Mouse (Mus musculus): ENCODE data around the gene Fam189a2. TPM values are rescaled to one million over a fixed set of nuclear protein-coding genes. Genes with fewer than 3 reads are reported as not detected.

The Fam189a2 gene
- polyA plus RNA-seq (2015; fragmentation: Nextera tagmentation; extraction: Ambion mirVana) = 0.03 TPM in 1 of 2 replicates, not detected in the other

DNA sequence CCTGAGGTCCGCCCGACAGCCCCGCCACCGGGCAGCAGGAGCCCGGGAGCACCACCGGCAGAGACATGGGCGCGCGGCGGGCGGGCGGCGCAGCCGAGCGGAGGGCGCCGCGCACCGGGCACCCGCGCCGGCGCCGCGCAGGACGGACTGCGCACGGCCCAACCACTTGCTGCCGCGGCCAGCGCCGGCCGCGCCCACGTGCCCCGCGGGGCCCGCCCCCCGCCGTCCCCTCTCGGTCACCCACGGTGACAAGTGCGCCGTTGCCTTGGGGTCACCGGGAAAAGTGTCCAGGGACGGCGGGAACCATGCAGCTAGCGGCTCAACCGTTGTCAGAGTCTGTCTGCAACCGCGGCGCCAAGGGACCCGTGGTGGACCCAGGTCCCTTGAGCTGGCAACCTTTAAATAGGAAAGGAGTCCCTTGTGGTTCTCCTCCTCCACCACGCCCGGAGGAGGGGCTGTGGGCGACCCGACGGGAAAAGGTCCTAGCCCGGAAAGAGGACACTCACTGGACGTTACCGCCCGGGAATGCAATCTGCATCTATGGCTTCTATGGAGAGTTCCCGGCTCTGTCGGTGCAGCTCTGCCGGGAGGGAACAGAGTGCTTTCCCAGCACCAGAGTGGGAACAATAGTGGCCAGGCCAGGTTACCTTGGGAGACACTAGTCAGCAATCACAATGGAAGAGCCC lies at the start of gene Fam189a2:
Gene Fam189a2, minus strand, starts transcription at position 149 of the 686 bp plus-strand sequence.
- H3K4me3 ChIP-seq (replicated peaks) = peak within 1 kb of the TSS; percentile 48
- 1% methylated on average over 55 of the region's 65 CpGs for WGBS (ENCODE audit: insufficient replicate concordance)
- H3K9me3 ChIP-seq (replicated peaks) = no peaks in the 10 kb centered on the region
- peak; percentile 47 for ATAC-seq (ENCODE audit: insufficient read depth)
- no peak within 1 kb of the TSS for H3K27ac ChIP-seq (replicated peaks)
- H3K36me3 ChIP-seq (replicated peaks) = no peaks in the 10 kb centered on the region
- peaks cover 65% of the 10 kb centered on the region for H3K27me3 ChIP-seq
- no peak within 1 kb of the TSS for H3K9ac ChIP-seq
- H3K4me1 ChIP-seq (replicated peaks) = no peaks in the 10 kb centered on the region
- H3K4me2 ChIP-seq = peak within 1 kb of the TSS; percentile 67

DNA sequence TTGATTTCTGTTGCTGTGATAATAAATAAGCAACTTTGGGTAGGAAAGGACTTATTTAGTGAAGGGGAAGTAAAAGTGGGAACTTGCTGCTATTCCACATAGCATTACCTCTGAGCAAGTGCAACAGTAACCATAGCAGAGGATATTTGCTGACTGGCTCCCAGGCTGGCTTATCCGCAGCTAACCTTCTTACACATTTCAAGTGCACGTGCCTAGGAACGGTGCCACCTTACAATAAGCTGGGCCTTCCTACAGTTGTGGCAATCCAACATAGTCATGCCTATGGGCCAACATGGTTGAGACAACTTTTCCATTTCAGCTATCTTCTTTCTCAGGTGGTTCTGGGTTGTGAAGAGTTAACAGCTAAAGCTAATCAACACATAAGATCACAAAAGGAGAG lies 46.8 kb upstream of the Fam189a2 start:
- Histone ChIP-seq H3K4me3 (replicated peaks) (no peak overlapping the region), H3K36me3 (replicated peaks) (no peaks in the 10 kb centered on the region), H3K9me3 (replicated peaks) (no peaks in the 10 kb centered on the region), H3K27ac (replicated peaks) (no peak overlapping the region), H3K27me3 (no peaks in the 10 kb centered on the region), H3K4me2 (no peak overlapping the region), H3K4me1 (replicated peaks) (no peaks in the 10 kb centered on the region), H3K9ac (no peak overlapping the region)
- 78% methylated on average over 3 of the region's 3 CpGs for WGBS (ENCODE audit: insufficient replicate concordance)
- no peak for ATAC-seq (ENCODE audit: insufficient read depth)

- no peak overlapping the region for H3K27ac ChIP-seq (replicated peaks)
- no peaks in the 10 kb centered on the region for H3K36me3 ChIP-seq (replicated peaks)
- WGBS (ENCODE audit: insufficient replicate concordance) = 66% methylated on average over 7 of the region's 7 CpGs
- no peak overlapping the region for H3K4me3 ChIP-seq (replicated peaks)
- no peak overlapping the region for H3K9ac ChIP-seq
- no peaks in the 10 kb centered on the region for H3K9me3 ChIP-seq (replicated peaks)
- ATAC-seq (ENCODE audit: insufficient read depth) = no peak
- H3K4me2 ChIP-seq = no peak overlapping the region
- H3K27me3 ChIP-seq = no peaks in the 10 kb centered on the region
- no peaks in the 10 kb centered on the region for H3K4me1 ChIP-seq (replicated peaks)
These were observed 45.7 kb upstream of the Fam189a2 start for GRCm38 (mm10) chr19:24076536-24076935.

GRCm38 (mm10) chr19:24075927-24076326 lies 45.1 kb upstream of the Fam189a2 start:
- no peaks in the 10 kb centered on the region for H3K36me3 ChIP-seq (replicated peaks)
- WGBS (ENCODE audit: insufficient replicate concordance) = 64% methylated on average over 8 of the region's 8 CpGs
- H3K27me3 ChIP-seq = no peaks in the 10 kb centered on the region
- H3K4me2 ChIP-seq = no peak overlapping the region
- no peak overlapping the region for H3K27ac ChIP-seq (replicated peaks)
- no peak overlapping the region for H3K9ac ChIP-seq
- no peak overlapping the region for H3K4me3 ChIP-seq (replicated peaks)
- no peak for ATAC-seq (ENCODE audit: insufficient read depth)
- no peaks in the 10 kb centered on the region for H3K4me1 ChIP-seq (replicated peaks)
- no peaks in the 10 kb centered on the region for H3K9me3 ChIP-seq (replicated peaks)

DNA sequence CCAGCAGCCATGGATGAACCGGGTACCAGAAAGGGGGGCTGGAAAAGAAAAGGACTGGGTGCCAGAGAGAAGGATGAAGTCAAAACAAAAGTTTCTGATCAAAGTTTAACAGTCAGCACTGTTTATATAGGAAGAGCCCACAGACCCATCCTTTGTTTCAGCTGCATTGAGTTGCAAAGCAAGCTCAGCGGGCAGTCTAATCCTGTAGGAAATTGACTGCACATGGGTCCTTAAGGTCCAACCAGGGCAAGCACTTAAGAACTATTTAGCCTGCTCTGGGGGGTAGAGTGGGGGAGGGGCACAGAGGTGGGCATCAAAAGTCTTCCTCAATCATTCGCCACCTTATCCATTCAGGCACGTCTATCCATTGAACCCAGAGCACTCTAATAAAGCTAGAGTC lies 42.3 kb upstream of the Fam189a2 start:
- ATAC-seq (ENCODE audit: insufficient read depth) = no peak
- no peaks in the 10 kb centered on the region for H3K4me1 ChIP-seq (replicated peaks)
- no peaks in the 10 kb centered on the region for H3K27me3 ChIP-seq
- H3K4me2 ChIP-seq = no peak overlapping the region
- no peak overlapping the region for H3K27ac ChIP-seq (replicated peaks)
- 59% methylated on average over 4 of the region's 4 CpGs for WGBS (ENCODE audit: insufficient replicate concordance)
- H3K9me3 ChIP-seq (replicated peaks) = no peaks in the 10 kb centered on the region
- H3K4me3 ChIP-seq (replicated peaks) = no peak overlapping the region
- H3K9ac ChIP-seq = no peak overlapping the region
- no peaks in the 10 kb centered on the region for H3K36me3 ChIP-seq (replicated peaks)

DNA sequence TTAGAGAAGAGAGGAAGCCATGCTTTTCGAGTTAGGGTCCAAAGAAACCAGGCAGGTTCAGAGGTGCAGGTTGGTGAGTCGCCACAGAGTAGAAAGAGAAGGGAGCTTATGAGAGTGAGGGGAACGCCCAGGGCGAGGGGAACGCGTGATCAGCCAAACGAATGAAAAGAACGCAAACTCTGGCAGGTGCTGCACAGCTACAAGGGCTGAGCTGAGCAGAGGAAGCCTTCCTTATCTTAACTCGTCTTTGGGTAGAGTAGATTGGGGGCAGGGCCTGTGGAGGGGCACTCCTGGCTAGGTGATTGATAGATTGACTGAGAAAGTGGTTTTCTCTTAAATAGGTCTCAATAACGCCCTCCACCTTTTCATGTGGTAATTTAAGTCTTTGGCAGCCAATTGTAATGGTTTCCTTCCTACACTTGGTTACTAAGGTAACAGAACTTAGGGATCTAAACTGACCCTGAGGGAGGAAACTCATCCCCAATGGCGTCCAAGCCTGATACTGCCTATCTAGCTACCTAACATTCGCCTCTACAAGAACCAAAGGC lies 33.6 kb upstream of the Fam189a2 start:
- Histone ChIP-seq H3K4me2 (no peak overlapping the region), H3K27ac (replicated peaks) (no peak overlapping the region), H3K4me1 (replicated peaks) (no peaks in the 10 kb centered on the region), H3K36me3 (replicated peaks) (no peaks in the 10 kb centered on the region), H3K9me3 (replicated peaks) (no peaks in the 10 kb centered on the region), H3K9ac (no peak overlapping the region), H3K4me3 (replicated peaks) (no peak overlapping the region), H3K27me3 (no peaks in the 10 kb centered on the region)
- WGBS (ENCODE audit: insufficient replicate concordance) = 35% methylated on average over 12 of the region's 12 CpGs
- ATAC-seq (ENCODE audit: insufficient read depth) = no peak

- H3K4me2 ChIP-seq = no peak overlapping the region
- H3K36me3 ChIP-seq (replicated peaks) = no peaks in the 10 kb centered on the region
- no peak overlapping the region for H3K9ac ChIP-seq
- H3K27me3 ChIP-seq = no peaks in the 10 kb centered on the region
- WGBS (ENCODE audit: insufficient replicate concordance) = 50% methylated on average over 4 of the region's 4 CpGs
- no peak for ATAC-seq (ENCODE audit: insufficient read depth)
- no peaks in the 10 kb centered on the region for H3K9me3 ChIP-seq (replicated peaks)
- H3K4me1 ChIP-seq (replicated peaks) = no peaks in the 10 kb centered on the region
- no peak overlapping the region for H3K27ac ChIP-seq (replicated peaks)
- H3K4me3 ChIP-seq (replicated peaks) = no peak overlapping the region
These were observed 32.8 kb upstream of the Fam189a2 start for GRCm38 (mm10) chr19:24063585-24063984.

- WGBS (ENCODE audit: insufficient replicate concordance) = 62% methylated on average over 8 of the region's 8 CpGs
- Histone ChIP-seq H3K27me3 (no peaks in the 10 kb centered on the region), H3K9ac (no peak overlapping the region), H3K27ac (replicated peaks) (no peak overlapping the region), H3K4me2 (no peak overlapping the region), H3K4me3 (replicated peaks) (no peak overlapping the region), H3K9me3 (replicated peaks) (no peaks in the 10 kb centered on the region), H3K4me1 (replicated peaks) (no peaks in the 10 kb centered on the region), H3K36me3 (replicated peaks) (no peaks in the 10 kb centered on the region)
- no peak for ATAC-seq (ENCODE audit: insufficient read depth)
These were observed 28.0 kb upstream of the Fam189a2 start for GRCm38 (mm10) chr19:24058851-24059250.

GRCm38 (mm10) chr19:24058021-24058420 lies 27.2 kb upstream of the Fam189a2 start:
- Histone ChIP-seq H3K9ac (no peak overlapping the region), H3K4me2 (no peak overlapping the region), H3K9me3 (replicated peaks) (no peaks in the 10 kb centered on the region), H3K36me3 (replicated peaks) (no peaks in the 10 kb centered on the region), H3K27ac (replicated peaks) (no peak overlapping the region), H3K27me3 (no peaks in the 10 kb centered on the region), H3K4me1 (replicated peaks) (no peaks in the 10 kb centered on the region), H3K4me3 (replicated peaks) (no peak overlapping the region)
- no peak for ATAC-seq (ENCODE audit: insufficient read depth)
- 37% methylated on average over 5 of the region's 5 CpGs for WGBS (ENCODE audit: insufficient replicate concordance)

- WGBS (ENCODE audit: insufficient replicate concordance) = 77% methylated on average over 1 of the region's 1 CpGs
- Histone ChIP-seq H3K9ac (no peak overlapping the region), H3K4me1 (replicated peaks) (no peaks in the 10 kb centered on the region), H3K4me2 (no peak overlapping the region), H3K36me3 (replicated peaks) (no peaks in the 10 kb centered on the region), H3K9me3 (replicated peaks) (no peaks in the 10 kb centered on the region), H3K27ac (replicated peaks) (no peak overlapping the region), H3K27me3 (no peaks in the 10 kb centered on the region), H3K4me3 (replicated peaks) (no peak overlapping the region)
- ATAC-seq (ENCODE audit: insufficient read depth) = no peak
These were observed 26.1 kb upstream of the Fam189a2 start for GRCm38 (mm10) chr19:24056880-24057279.

DNA sequence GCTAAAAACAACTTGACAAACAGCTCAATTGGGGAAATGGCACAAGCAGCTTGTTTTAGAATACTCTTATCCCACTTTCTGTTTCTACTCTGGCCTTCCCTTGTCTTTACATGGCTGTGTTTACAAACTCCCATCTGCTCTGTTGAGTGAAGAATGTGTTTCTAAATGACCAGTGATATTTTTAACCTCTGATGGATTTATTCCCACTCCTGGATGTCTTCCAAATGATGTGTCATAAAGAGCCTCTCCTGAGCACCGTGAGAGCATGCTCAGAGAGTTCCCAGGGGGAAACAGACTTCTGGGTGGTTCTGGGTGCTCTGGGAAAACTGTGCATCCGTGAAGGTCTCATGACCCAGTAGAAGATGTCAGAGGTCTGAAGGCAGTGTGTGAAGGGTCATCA lies 24.1 kb upstream of the Fam189a2 start:
- no peak overlapping the region for H3K4me2 ChIP-seq
- no peaks in the 10 kb centered on the region for H3K4me1 ChIP-seq (replicated peaks)
- H3K36me3 ChIP-seq (replicated peaks) = no peaks in the 10 kb centered on the region
- H3K9me3 ChIP-seq (replicated peaks) = no peaks in the 10 kb centered on the region
- H3K27ac ChIP-seq (replicated peaks) = no peak overlapping the region
- no peak overlapping the region for H3K4me3 ChIP-seq (replicated peaks)
- H3K27me3 ChIP-seq = no peaks in the 10 kb centered on the region
- H3K9ac ChIP-seq = no peak overlapping the region
- no peak for ATAC-seq (ENCODE audit: insufficient read depth)
- 49% methylated on average over 2 of the region's 2 CpGs for WGBS (ENCODE audit: insufficient replicate concordance)

DNA sequence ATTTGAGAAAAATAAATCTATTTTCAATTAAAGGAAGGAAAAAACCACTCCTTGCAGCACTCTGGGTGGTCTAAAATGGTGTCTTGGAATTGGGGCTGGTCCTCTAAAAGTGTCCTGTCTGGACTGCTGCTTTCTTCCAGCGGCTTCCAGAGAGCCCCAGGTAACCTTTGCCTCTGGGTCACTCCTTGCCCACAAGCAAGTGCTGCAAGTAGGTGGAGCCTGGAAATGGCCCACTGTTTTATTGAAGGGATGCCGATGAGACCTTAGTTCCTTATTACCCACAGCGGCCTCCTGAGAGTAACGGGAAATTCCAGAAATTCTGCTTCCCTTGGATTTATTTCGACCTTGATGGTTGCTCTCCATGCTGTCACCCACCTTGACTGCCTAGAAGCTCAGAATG lies 23.4 kb upstream of the Fam189a2 start:
- no peaks in the 10 kb centered on the region for H3K4me1 ChIP-seq (replicated peaks)
- H3K4me2 ChIP-seq = no peak overlapping the region
- WGBS (ENCODE audit: insufficient replicate concordance) = 54% methylated on average over 5 of the region's 5 CpGs

More for the DNA sequence above, 23.4 kb upstream of the Fam189a2 start:
- Histone ChIP-seq H3K9ac (no peak overlapping the region), H3K4me3 (replicated peaks) (no peak overlapping the region), H3K9me3 (replicated peaks) (no peaks in the 10 kb centered on the region), H3K27me3 (no peaks in the 10 kb centered on the region), H3K27ac (replicated peaks) (no peak overlapping the region), H3K36me3 (replicated peaks) (no peaks in the 10 kb centered on the region)
- no peak for ATAC-seq (ENCODE audit: insufficient read depth)

Measured in liver, embryonic 15.5 days (tissue).